Mouse (Mus musculus): ENCODE data around the gene Slain1.

Slain1 gene

DNA sequence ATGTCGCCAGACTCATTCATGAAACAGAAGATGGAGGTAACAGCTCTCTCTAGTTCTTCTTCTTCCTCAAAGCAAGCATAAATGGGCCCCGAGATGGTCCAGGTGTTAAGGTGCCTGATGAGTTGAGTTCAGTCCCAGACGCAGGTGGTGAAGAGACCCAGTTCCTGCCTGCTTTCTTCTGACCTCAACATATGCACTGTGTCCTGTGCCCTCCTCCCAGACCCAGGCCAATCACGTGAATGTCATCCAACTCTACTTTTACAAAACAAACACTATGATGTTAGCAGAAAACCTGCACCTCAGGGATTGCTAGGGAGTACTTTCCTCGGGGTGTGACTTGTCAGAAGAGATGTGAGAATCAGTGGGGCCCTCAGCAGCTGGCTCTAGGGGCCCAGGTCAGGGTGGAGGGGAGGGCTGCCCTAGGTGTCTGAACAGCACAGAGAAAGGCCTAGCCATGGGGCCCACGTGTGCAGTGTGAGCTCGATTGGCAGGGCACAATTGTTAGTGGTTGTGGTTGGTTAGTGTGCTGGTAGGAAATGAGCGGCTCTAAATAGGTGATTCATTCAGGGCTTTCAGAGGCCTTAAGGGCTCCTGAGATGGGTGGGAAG is 16.4 kb downstream of the Slain1 start:
- no peak for DNase-seq (ENCODE audit: low read depth)

GRCm38 (mm10) chr14:103667036-103667435 is 17.0 kb downstream of the Slain1 start:
- no peak for DNase-seq (ENCODE audit: low read depth)

DNA sequence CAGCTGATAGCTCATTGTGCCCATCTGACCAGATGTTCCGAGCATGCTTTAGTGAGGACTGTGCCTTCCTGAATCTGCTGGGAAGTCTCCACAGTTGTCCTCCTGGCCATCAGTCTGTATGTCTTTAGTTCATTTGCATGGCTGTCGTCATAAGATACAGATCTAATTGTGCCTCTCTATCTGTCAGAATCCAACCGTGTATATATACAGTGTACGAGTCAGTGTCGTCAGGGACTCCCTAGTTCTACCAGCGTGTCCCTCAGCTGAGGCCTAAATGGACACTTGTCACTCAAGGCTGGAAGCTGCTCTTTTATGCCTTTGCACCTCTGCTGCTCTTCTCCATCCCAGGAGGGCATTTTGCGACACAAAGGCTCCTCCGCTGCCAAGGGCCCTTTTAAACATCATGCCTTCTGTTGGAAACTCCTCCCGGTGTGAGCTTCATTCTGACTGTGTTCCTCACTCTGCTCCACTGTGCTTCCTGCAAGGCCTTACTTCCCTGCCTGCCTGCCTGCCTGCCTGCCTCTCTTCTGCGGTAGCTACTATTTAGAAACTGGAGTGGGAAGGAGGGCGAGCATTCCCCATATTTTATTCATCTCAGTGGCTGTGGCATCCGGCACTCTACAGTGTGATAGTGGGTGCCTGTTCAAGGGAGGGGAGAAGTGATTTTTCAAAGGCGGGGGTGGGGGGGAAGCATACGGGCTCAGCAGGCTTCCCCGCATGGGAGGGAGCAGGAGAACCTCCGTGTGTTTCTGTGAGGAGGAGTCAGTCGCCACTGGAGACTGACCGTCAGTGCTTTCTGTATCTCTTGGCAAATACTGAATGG is 29.6 kb downstream of the Slain1 start:
- DNase-seq (ENCODE audit: low read depth): no peak

DNA sequence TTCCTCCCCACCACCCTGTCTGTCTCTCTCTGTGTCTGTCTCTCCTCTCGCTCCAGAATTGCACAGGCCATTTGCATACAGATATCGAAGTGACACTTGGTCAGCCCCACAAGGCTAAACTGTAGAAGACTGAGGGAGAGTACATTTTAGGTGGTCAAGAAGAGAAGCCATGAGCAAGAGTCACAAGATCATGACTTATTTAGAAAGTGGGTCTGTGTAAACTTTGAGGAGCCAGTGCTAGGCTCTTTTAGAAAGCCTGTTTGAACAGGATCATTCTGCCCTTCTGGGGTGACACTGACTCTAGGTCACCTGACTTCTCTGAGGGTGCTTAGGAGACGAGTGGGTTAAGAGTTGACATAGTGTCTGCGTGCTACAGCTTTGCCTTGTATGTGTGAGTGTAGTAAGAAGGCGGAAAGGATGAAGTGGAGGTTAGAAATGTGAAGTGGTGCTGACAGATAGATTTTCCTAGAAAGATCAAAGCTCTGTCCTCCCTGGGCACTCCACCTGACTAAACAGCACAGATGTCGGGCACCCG is 30.3 kb downstream of the Slain1 start:
- no peak for DNase-seq (ENCODE audit: low read depth)

DNA sequence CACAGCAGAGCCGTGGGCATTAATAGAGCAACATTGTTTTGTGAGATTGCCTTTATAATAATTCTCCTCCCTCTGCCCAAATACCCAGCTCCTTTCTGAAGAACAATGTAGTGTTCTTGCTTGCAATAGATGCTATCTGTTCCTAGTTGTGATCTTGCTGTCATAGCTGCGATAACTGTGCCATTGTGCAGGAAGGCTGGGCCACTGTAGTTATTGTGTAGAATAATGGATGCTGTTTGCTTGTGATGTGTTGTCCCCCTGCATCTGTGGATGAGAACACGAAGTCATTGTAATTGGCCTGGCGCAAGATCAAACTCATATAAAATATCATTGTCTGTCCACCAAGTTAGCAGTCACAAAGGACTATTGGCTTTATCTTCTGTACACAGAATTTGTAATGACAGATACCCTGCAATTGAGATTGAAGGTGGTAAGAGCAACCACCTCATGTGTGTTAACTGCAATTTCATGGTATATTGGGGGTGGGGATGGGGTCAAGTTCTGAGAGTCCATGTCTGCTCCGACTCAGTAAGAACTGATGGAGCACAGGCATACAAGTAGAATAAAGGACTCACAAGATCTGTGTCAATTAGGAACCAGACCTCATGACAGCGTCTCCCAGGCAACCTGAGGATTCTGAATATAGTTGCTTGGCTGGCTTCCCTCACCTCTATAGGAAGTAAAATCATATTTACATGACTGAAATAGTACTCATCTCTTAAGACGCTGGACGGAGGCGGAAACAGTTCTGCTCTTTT is 32.8 kb downstream of the Slain1 start:
- no peak for DNase-seq (ENCODE audit: low read depth)

DNA sequence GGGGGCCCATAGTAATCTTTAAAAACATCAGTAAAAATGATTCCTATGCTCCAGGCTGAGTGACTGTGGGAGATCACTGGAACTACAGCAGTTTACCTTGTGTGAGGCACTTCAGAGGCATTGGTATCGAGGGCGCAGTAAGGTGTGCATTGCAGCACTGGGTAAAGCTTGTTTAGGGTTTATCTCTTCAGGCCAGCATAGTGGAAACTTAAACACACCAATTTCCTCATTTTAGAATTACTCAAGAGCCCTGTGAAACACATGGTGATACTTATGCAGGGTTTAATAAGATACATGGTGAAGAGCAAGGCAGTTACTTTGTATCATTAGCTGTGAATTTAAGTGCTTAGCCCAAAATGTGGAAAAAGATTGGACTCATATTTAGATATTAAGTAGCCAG is 37.0 kb downstream of the Slain1 start:
- no peak for DNase-seq (ENCODE audit: low read depth)

DNA sequence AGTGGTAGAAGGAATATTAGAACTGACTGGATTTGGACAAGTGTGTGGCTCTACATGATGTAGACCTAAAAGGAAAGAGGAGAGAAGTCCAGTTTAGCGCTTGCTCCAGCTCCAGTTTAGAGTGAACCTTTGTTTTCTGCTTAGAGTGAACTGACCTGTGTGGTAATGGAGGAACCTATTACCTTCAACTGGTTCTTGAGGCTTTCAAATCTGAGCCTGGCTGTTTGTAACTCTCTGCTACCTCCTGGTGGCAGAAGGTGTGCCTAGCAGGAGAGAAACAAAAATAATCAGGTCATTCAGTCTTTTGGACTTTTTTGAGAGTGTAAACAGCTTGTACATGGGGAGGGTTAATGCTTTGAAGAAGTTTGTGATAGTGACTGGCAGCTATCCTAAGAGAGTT is 44.3 kb downstream of the Slain1 start:
- DNase-seq (ENCODE audit: low read depth): peak; percentile 35

DNA sequence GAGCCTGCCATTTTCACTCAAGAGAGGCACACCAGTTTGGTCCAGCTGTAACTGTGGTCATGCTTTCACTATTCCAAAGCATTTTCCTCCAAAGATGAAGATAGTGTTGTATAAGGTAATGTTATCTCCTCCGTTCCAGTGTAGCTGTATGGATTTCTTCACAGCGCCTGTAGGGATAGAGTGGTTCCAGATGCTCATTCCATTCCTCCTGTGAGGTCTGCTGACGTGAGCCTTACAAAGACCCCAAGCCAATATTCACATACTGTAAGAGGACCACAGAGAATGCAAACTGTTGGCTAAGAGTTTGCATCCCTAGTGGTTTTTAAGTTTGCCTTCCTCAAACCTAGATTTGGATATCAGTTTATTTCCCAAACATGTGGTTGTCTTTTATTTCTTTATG is 45.6 kb downstream of the Slain1 start:
- no peak for DNase-seq (ENCODE audit: low read depth)

- DNase-seq (ENCODE audit: low read depth): no peak
These were observed 47.1 kb downstream of the Slain1 start for GRCm38 (mm10) chr14:103697101-103697500.

- DNase-seq (ENCODE audit: low read depth): no peak
These were observed 49.3 kb downstream of the Slain1 start for GRCm38 (mm10) chr14:103699308-103699707.

GRCm38 (mm10) chr14:103702516-103702915 is 52.5 kb downstream of the Slain1 start:
- DNase-seq (ENCODE audit: low read depth): no peak

DNA sequence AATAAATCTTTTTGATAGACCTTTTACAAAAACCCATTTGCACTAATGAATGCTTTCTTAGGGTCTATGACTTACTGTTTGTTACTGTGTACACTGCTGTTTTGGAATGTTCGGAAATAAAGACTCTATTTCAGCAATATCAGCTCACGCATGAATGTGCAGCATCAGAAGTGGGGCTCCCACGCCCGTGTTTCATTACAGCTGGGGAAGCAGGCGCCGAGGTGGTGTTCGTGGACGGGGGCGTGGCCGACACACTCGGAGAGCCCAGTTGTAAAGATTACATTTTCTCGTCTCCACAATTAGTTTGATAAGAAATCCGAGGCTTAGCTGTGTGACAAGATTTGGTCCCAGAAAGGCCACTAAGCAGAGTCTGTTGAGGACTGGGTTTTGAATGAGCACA is 54.7 kb downstream of the Slain1 start:
- no peak for DNase-seq (ENCODE audit: low read depth)

DNA sequence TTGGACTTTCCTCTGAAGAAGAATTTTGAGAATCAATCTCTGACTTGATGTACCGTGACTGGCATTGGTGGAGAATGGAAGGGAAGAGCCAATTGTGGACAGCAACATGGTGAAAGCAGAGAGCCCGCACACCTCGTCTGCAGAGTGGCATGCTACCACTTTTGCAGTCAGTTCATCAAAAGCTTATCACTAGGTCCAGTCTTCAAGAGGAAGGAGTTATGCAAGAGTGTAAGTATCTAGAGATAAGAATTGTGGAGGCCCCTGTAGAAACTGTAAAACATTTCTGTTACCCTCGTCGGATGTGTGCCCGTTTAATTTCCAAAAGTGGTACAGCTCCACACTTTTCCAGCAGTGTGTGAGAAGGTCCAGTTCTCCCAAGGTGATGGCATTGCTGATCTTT is 56.3 kb downstream of the Slain1 start:
- DNase-seq (ENCODE audit: low read depth): no peak

DNA sequence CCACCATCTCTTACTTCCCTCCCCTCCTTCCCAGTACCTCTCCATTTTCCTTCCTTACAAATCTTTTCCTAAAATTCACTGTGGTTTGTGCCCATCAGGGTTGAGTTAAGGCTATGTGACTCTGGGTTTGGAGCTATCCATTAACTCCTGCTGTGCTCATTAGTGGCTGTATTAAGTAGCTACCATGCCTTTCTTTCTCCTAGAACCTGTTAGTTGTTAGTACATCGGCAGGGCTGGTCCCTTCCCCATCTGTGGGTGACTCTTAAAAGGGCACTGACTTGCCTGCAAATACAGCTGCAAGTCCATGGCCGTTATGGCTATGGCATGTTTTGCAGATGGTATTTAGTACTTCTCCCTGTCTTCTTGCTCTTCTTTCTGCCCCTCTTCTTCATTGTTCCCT is 58.6 kb downstream of the Slain1 start:
- no peak for DNase-seq (ENCODE audit: low read depth)

DNA sequence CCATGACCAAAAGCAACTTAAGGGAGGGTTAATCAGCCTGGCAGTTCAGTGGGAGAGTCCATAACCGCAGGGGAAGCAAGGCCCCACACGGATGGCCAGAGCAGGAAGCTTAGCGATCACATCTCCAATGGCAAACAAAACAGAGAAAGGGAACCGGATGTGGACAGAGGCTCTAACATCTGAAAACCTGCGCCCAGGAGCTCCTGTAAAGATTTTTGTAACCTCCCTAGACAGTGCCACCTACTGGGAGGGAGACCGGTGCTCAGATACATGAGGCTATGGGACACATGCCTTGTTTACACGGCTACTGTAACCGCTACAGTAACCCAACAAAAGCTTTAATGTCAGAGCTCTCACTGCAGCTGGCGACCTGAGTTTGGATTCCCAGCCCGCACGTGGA is 59.2 kb downstream of the Slain1 start:
- DNase-seq (ENCODE audit: low read depth): no peak

- no peak for DNase-seq (ENCODE audit: low read depth)
These were observed 63.0 kb downstream of the Slain1 start for GRCm38 (mm10) chr14:103712986-103713385.

DNA sequence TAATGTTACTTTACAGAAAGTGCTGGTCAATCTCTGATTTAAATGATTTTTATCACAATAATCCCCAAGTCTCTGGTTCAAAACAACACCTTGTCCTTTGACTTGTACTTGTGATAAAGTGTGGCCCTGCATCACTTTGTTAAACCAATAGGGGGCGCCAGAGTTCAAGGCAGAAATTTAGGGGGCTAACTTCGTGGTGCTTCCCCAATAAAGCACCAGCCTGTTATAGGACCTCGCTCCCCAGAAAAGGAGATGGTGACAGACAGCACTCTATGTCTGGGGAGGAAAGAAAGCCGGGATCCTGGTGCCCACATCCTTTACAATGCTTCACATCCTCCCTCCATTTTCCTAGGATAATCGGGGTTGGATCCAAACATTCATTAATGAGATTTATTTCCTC is 67.5 kb downstream of the Slain1 start:
- DNase-seq (ENCODE audit: low read depth): no peak

DNA sequence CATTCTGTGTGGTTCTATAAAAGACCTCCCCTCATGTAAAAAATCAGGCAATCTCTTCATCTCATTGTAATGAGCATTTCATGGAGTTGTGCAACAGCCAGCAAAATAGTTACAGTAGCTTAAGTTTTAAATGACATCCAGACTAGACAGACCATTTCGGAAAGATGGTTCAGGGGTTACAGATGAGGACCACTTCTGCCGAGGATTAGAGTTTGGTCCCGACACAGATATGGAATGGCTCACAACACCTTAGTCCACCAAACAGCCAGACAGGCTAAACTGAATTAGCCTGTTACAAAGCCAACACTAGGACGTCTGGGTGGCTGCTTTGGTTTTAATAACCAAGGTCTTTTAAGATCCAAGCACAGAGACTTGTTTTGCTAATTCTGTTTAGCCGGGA is 68.0 kb downstream of the Slain1 start:
- DNase-seq (ENCODE audit: low read depth): no peak

GRCm38 (mm10) chr14:103718393-103718792 is 68.4 kb downstream of the Slain1 start:
- no peak for DNase-seq (ENCODE audit: low read depth)

- peak; percentile 83 for DNase-seq (ENCODE audit: low read depth)
These were observed 69.0 kb downstream of the Slain1 start for GRCm38 (mm10) chr14:103718836-103719575.

DNA sequence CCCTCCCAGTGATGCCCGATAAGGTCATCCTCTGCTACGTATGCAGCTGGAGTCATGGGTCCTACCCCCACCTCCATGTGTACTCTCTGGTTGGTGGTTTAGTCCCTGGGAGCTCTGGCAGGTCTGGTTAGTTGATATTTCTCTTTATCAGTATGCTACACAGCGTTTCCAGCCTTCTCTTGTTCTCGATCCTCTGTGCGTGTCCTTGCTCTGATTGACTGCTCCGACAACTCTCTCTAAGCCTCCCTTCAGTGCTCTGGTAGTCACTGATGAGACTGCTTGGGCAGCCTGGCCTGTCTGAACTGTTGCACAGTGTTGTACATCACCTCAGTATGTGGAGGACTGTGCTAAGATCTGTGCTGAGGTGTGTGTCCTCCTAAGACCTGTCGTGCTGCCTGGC is 70.1 kb downstream of the Slain1 start:
- peak; percentile 35 for DNase-seq (ENCODE audit: low read depth)
